Mouse (Mus musculus) liver, postnatal 0 days (tissue): ENCODE data around the gene Dsn1. TPM values are rescaled to one million over a fixed set of nuclear protein-coding genes. Genes with fewer than 3 reads are reported as not detected.
A peak's percentile ranks its signal among the peaks of the same experiment; 100 is the strongest.

Experiments
- ATAC-seq: fragments of 200-750 bp; cut with Nextera tagmentation; 2 replicates; pipeline ENCODE4 v1.8.0; 2017; ENCODE audit warnings: mild to moderate bottlenecking, moderate library complexity
- DNase-seq: peaks from one replicate; pipeline ENCODE4 v3.0.0-alpha.2; 2016
- H3K27ac ChIP-seq: fragments of 300-500 bp; sonication (generic); 2 replicates; pipeline ENCODE4 v1.5.1; 2014; ENCODE audit warnings: antibody characterized with exemption, moderate library complexity, mild to moderate bottlenecking, low read depth
- H3K27me3 ChIP-seq: fragments of 300-500 bp; sonication (generic); 2 replicates; pipeline ENCODE4 v1.6.1; 2014; ENCODE audit warnings: low read length, control low read depth, mixed read lengths; ENCODE audit not compliant: insufficient read depth
- H3K36me3 ChIP-seq: fragments of 300-500 bp; sonication (generic); replicated peaks from 2 replicates; pipeline ENCODE4 v1.6.1; 2014; ENCODE audit warnings: mild to moderate bottlenecking, control low read depth, low read length, moderate library complexity, mixed read lengths; ENCODE audit not compliant: insufficient read depth
- H3K4me1 ChIP-seq: fragments of 300-500 bp; sonication (generic); 2 replicates; pipeline ENCODE4 v1.6.1; 2014; ENCODE audit warnings: antibody characterized with exemption, mild to moderate bottlenecking, control low read depth; ENCODE audit not compliant: insufficient read depth
- H3K4me2 ChIP-seq: fragments of 300-500 bp; sonication (generic); 2 replicates; pipeline ENCODE4 v1.6.1; 2014; ENCODE audit warnings: low read depth, mild to moderate bottlenecking, low read length, moderate library complexity, mixed read lengths
- H3K4me3 ChIP-seq: fragments of 300-500 bp; sonication (generic); 2 replicates; pipeline ENCODE4 v1.5.1; 2014; ENCODE audit warnings: low read depth, low read length
- H3K9ac ChIP-seq: fragments of 300-500 bp; sonication (generic); replicated peaks from 2 replicates; pipeline ENCODE4 v1.6.1; 2014; ENCODE audit warnings: mild to moderate bottlenecking, moderate library complexity
- H3K9me3 ChIP-seq: fragments of 300-500 bp; sonication (generic); 2 replicates; pipeline ENCODE4 v1.6.1; 2016; ENCODE audit warnings: mild to moderate bottlenecking, control low read depth, low read length, mixed read lengths
- CTCF ChIP-seq: sonication (generic); IDR thresholded peaks from 2 replicates; pipeline ENCODE4 v1.5.1; 2016; ENCODE audit warnings: antibody characterized with exemption, low read depth
- EP300 ChIP-seq: IDR thresholded peaks from 2 replicates; pipeline ENCODE4 v1.6.1; 2016; ENCODE audit warnings: antibody characterized with exemption, low read depth, mild to moderate bottlenecking
- WGBS: fragments of 180-500 bp; shearing (Covaris S2); extraction: QIAGEN DNeasy Blood & Tissue Kit; methylation state at CpG from one replicate; pipeline ENCODE4 v1.1.7; 2014; ENCODE audit not compliant: insufficient replicate concordance; 5-methylcytosine and 5-hydroxymethylcytosine counted together
- polyA plus RNA-seq: library from polyadenylated mRNA; unstranded; fragments of >200 nt; fragmentation: Nextera tagmentation; extraction: Ambion mirVana; gene quantifications from 2 replicates; pipeline ENCODE4 v1.2.1, GENCODE M21; 2015

Dsn1 gene
- polyA plus RNA-seq, 1 experiment from 2014 or later, result 14.0 TPM

- Histone ChIP-seq H3K27me3 (no peaks in the 10 kb centered on the region), H3K4me2 (no peak overlapping the region), H3K36me3 (peaks cover 61% of the 10 kb centered on the region), H3K9me3 (no peaks in the 10 kb centered on the region), H3K4me3 (no peak overlapping the region), H3K4me1 (peaks cover 12% of the 10 kb centered on the region), H3K27ac (no peak overlapping the region), H3K9ac (no peak overlapping the region)
- 93% methylated on average over 4 of the region's 4 CpGs for WGBS
- DNase-seq (no peak), ATAC-seq (no peak)
- no peak for TF ChIP-seq EP300
Measured at GRCm38 (mm10) chr2:157002321-157002720, 4.6 kb downstream of the Dsn1 start.

GRCm38 (mm10) chr2:156998263-156998662 is 8.7 kb downstream of the Dsn1 start:
- no peak overlapping the region for H3K27ac ChIP-seq
- TF ChIP-seq CTCF, result no peak
- H3K27me3 ChIP-seq, result no peaks in the 10 kb centered on the region
- no peaks in the 10 kb centered on the region for H3K9me3 ChIP-seq
- WGBS, result 92% methylated on average over 5 of the region's 5 CpGs
- H3K4me1 ChIP-seq, result no peaks in the 10 kb centered on the region
- ATAC-seq, result no peak
- no peak overlapping the region for H3K9ac ChIP-seq
- H3K4me2 ChIP-seq, result no peak overlapping the region
- H3K36me3 ChIP-seq, result peaks cover 76% of the 10 kb centered on the region
- H3K4me3 ChIP-seq, result no peak overlapping the region
- no peak for DNase-seq

GRCm38 (mm10) chr2:156996576-156996975 is 10.4 kb downstream of the Dsn1 start:
- H3K36me3 ChIP-seq, result peaks cover 70% of the 10 kb centered on the region
- H3K9ac ChIP-seq, result no peak overlapping the region
- H3K4me3 ChIP-seq, result no peak overlapping the region
- H3K4me1 ChIP-seq, result no peaks in the 10 kb centered on the region
- H3K4me2 ChIP-seq, result no peak overlapping the region
- no peak for DNase-seq
- TF ChIP-seq CTCF (peak; percentile 76), EP300 (no peak)
- no peaks in the 10 kb centered on the region for H3K9me3 ChIP-seq
- ATAC-seq, result no peak
- no peak overlapping the region for H3K27ac ChIP-seq
- no peaks in the 10 kb centered on the region for H3K27me3 ChIP-seq
- whole genome bisulfite sequencing, result 62% methylated on average over 6 of the region's 6 CpGs

GRCm38 (mm10) chr2:156991470-156992319 is 15.3 kb downstream of the Dsn1 start, which contains the start of gene Ndrg3:
Ndrg3 (minus strand) TSS chr2:156992056.
- peak within 1 kb of the TSS; percentile 70 for H3K27ac ChIP-seq
- peaks cover 3% of the 10 kb centered on the region for H3K4me1 ChIP-seq
- peaks cover 24% of the 10 kb centered on the region for H3K36me3 ChIP-seq
- peak within 1 kb of the TSS; percentile 88 for H3K9ac ChIP-seq
- H3K4me2 ChIP-seq, result peak within 1 kb of the TSS; percentile 92
- H3K9me3 ChIP-seq, result no peaks in the 10 kb centered on the region
- peak; percentile 97 for DNase-seq
- TF ChIP-seq EP300 (no peak), CTCF (peak; percentile 66)
- under 1% methylated on average over 46 of the region's 66 CpGs for WGBS
- ATAC-seq, result peak; percentile 97
- H3K4me3 ChIP-seq, result peak within 1 kb of the TSS; percentile 82
- no peaks in the 10 kb centered on the region for H3K27me3 ChIP-seq

GRCm38 (mm10) chr2:156990727-156991431 is 16.1 kb downstream of the Dsn1 start:
- Histone ChIP-seq H3K4me1 (peaks cover 3% of the 10 kb centered on the region), H3K27me3 (no peaks in the 10 kb centered on the region), H3K27ac (peak overlapping the region; percentile 70), H3K9ac (peak overlapping the region; percentile 88), H3K4me3 (peak overlapping the region; percentile 82), H3K4me2 (peak overlapping the region; percentile 92), H3K36me3 (peaks cover 16% of the 10 kb centered on the region), H3K9me3 (no peaks in the 10 kb centered on the region)
- TF ChIP-seq EP300 (no peak), CTCF (no peak)
- WGBS, result 10% methylated on average over 16 of the region's 16 CpGs
- DNase-seq (peak; percentile 24), ATAC-seq (no peak)

DNA sequence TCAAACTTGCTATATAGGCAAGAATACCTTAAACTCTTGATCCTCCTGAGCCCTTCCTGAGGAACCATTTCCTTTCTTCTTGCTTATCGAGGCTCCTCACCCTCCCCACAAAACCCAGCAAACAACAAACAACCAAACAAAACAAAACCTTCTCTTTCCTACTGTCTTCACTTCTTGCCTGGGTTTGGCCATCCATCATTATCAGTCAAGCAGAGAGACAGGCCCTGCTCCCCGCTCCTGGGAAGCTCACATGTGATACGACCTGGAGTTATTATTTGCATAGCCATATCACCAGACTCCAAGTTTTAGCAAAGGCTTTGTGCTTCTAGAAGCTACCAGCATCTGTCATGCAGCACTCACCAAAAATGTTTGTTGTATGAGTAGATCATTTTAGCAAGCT is 19.6 kb downstream of the Dsn1 start:
- Histone ChIP-seq H3K9me3 (no peaks in the 10 kb centered on the region), H3K36me3 (no peaks in the 10 kb centered on the region), H3K27me3 (no peaks in the 10 kb centered on the region), H3K27ac (no peak overlapping the region), H3K4me1 (peaks cover 11% of the 10 kb centered on the region), H3K9ac (no peak overlapping the region), H3K4me3 (no peak overlapping the region), H3K4me2 (no peak overlapping the region)
- 66% methylated on average over 3 of the region's 3 CpGs for WGBS
- DNase-seq, result no peak
- ATAC-seq, result no peak
- no peak for TF ChIP-seq EP300
- no peak for TF ChIP-seq CTCF
